Mouse (Mus musculus): ENCODE data around the gene Enc1. TPM values are rescaled to one million over a fixed set of nuclear protein-coding genes. Genes with fewer than 3 reads are reported as not detected.

Gene Enc1
- total RNA-seq, 1 experiment = 73.6 TPM

- TF ChIP-seq HCFC1 (IDR thresholded peaks at IDR 0.05; ENCODE audit: borderline replicate concordance, insufficient read depth, low read length) = no peak
- TF ChIP-seq MAFK (IDR thresholded peaks at IDR 0.05; ENCODE audit: insufficient read depth, low read depth, low read length) = no peak
- TF ChIP-seq ZC3H11A (IDR thresholded peaks at IDR 0.05; ENCODE audit: borderline replicate concordance, low read depth, low read length) = no peak
- TF ChIP-seq CHD2 (IDR thresholded peaks at IDR 0.05; ENCODE audit: low read depth, low read length) = no peak
- no peak for TF ChIP-seq ZNF384 (IDR thresholded peaks at IDR 0.05; ENCODE audit: low read depth, low read length)
- no peak for DNase-seq (ENCODE audit: low read depth, low spot score)
- Histone ChIP-seq H3K36me3 (ENCODE audit: control insufficient read depth, insufficient read depth, low read length, poor library complexity, severe bottlenecking) (no peaks in the 10 kb centered on the region), H3K9ac (ENCODE audit: insufficient read depth, low read depth, low read length, poor library complexity, severe bottlenecking) (no peak overlapping the region), H3K9me3 (ENCODE audit: control insufficient read depth, insufficient read depth, low read depth, low read length) (no peaks in the 10 kb centered on the region), H3K4me3 (ENCODE audit: insufficient read depth in 1 of 2, low read depth in 1 of 2, low read length in 2 of 2, poor library complexity in 1 of 2, severe bottlenecking in 1 of 2) (0 out of 4 replicates have a peak overlapping the region, but pooled peaks of 1 of the 2 experiments have one; percentile 1), H3K4me1 (ENCODE audit: control insufficient read depth in 2 of 2, insufficient read depth in 2 of 2, low read length in 2 of 2, poor library complexity in 1 of 2) (peaks cover 3 to 11% of the 10 kb centered on the region in 2 experiments; a peak in 2 of 4 replicates), H3K27ac (ENCODE audit: insufficient read depth, low read depth, low read length, poor library complexity, severe bottlenecking) (no peak overlapping the region)
- in situ Hi-C loops (cut with MboI; ENCODE audit: low sequenced_read_pairs in 2 of 2, unreplicated experiment in 2 of 2) = no loop called here
Measured at GRCm38 (mm10) chr13:97220022-97220421, 20.9 kb upstream of the Enc1 start.

- in situ Hi-C loops (cut with MboI; ENCODE audit: low sequenced_read_pairs in 2 of 2, unreplicated experiment in 2 of 2) = no loop called here
- Histone ChIP-seq H3K36me3 (ENCODE audit: control insufficient read depth, insufficient read depth, low read length, poor library complexity, severe bottlenecking) (no peaks in the 10 kb centered on the region), H3K4me3 (ENCODE audit: insufficient read depth in 1 of 2, low read depth in 1 of 2, low read length in 2 of 2, poor library complexity in 1 of 2, severe bottlenecking in 1 of 2) (no peak overlapping the region)
Measured at GRCm38 (mm10) chr13:97223856-97224255, 17.0 kb upstream of the Enc1 start.

GRCm38 (mm10) chr13:97224341-97224982 is 16.4 kb upstream of the Enc1 start:
- Histone ChIP-seq H3K4me1 (ENCODE audit: control insufficient read depth in 2 of 2, insufficient read depth in 2 of 2, low read length in 2 of 2, poor library complexity in 1 of 2) (peaks cover 3 to 8% of the 10 kb centered on the region in 2 experiments; a peak in 2 of 4 replicates), H3K9ac (ENCODE audit: insufficient read depth, low read depth, low read length, poor library complexity, severe bottlenecking) (peak overlapping the region; percentile 57; the same call in 1 of the 2 replicates), H3K36me3 (ENCODE audit: control insufficient read depth, insufficient read depth, low read length, poor library complexity, severe bottlenecking) (no peaks in the 10 kb centered on the region), H3K9me3 (ENCODE audit: control insufficient read depth, insufficient read depth, low read depth, low read length) (no peaks in the 10 kb centered on the region), H3K27ac (ENCODE audit: insufficient read depth, low read depth, low read length, poor library complexity, severe bottlenecking) (no peak overlapping the region), H3K4me3 (ENCODE audit: insufficient read depth in 1 of 2, low read depth in 1 of 2, low read length in 2 of 2, poor library complexity in 1 of 2, severe bottlenecking in 1 of 2) (peak overlapping the region in 1 of 2 experiments; percentile 11; a peak in 1 of 4 replicates)
- no peak for DNase-seq (ENCODE audit: low read depth, low spot score)
- TF ChIP-seq ZNF384 (IDR thresholded peaks at IDR 0.05; ENCODE audit: low read depth, low read length) = no peak
- TF ChIP-seq HCFC1 (IDR thresholded peaks at IDR 0.05; ENCODE audit: borderline replicate concordance, insufficient read depth, low read length) = no peak
- no peak for TF ChIP-seq CHD2 (IDR thresholded peaks at IDR 0.05; ENCODE audit: low read depth, low read length)
- no peak for TF ChIP-seq MAFK (IDR thresholded peaks at IDR 0.05; ENCODE audit: insufficient read depth, low read depth, low read length)
- TF ChIP-seq ZC3H11A (IDR thresholded peaks at IDR 0.05; ENCODE audit: borderline replicate concordance, low read depth, low read length) = no peak
- in situ Hi-C loops (cut with MboI; ENCODE audit: low sequenced_read_pairs in 2 of 2, unreplicated experiment in 2 of 2) = no loop called here

More at GRCm38 (mm10) chr13:97223856-97224255, 17.0 kb upstream of the Enc1 start:
- no peak overlapping the region for H3K27ac ChIP-seq (ENCODE audit: insufficient read depth, low read depth, low read length, poor library complexity, severe bottlenecking)
- DNase-seq (ENCODE audit: low read depth, low spot score) = no peak
- TF ChIP-seq ZC3H11A (IDR thresholded peaks at IDR 0.05; ENCODE audit: borderline replicate concordance, low read depth, low read length) (no peak), MAFK (IDR thresholded peaks at IDR 0.05; ENCODE audit: insufficient read depth, low read depth, low read length) (no peak), CHD2 (IDR thresholded peaks at IDR 0.05; ENCODE audit: low read depth, low read length) (no peak), ZNF384 (IDR thresholded peaks at IDR 0.05; ENCODE audit: low read depth, low read length) (no peak), HCFC1 (IDR thresholded peaks at IDR 0.05; ENCODE audit: borderline replicate concordance, insufficient read depth, low read length) (no peak)
- no peaks in the 10 kb centered on the region for H3K9me3 ChIP-seq (ENCODE audit: control insufficient read depth, insufficient read depth, low read depth, low read length)
- peaks cover 3 to 8% of the 10 kb centered on the region in 2 experiments; a peak in 2 of 4 replicates for H3K4me1 ChIP-seq (ENCODE audit: control insufficient read depth in 2 of 2, insufficient read depth in 2 of 2, low read length in 2 of 2, poor library complexity in 1 of 2)
- H3K9ac ChIP-seq (ENCODE audit: insufficient read depth, low read depth, low read length, poor library complexity, severe bottlenecking) = no peak overlapping the region

GRCm38 (mm10) chr13:97225130-97225529 is 15.8 kb upstream of the Enc1 start:
- no peak for TF ChIP-seq ZC3H11A (IDR thresholded peaks at IDR 0.05; ENCODE audit: borderline replicate concordance, low read depth, low read length)
- TF ChIP-seq MAFK (IDR thresholded peaks at IDR 0.05; ENCODE audit: insufficient read depth, low read depth, low read length) = no peak
- TF ChIP-seq CHD2 (IDR thresholded peaks at IDR 0.05; ENCODE audit: low read depth, low read length) = no peak
- no peak for TF ChIP-seq HCFC1 (IDR thresholded peaks at IDR 0.05; ENCODE audit: borderline replicate concordance, insufficient read depth, low read length)
- no peak for TF ChIP-seq ZNF384 (IDR thresholded peaks at IDR 0.05; ENCODE audit: low read depth, low read length)
- H3K9ac ChIP-seq (ENCODE audit: insufficient read depth, low read depth, low read length, poor library complexity, severe bottlenecking) = peak overlapping the region; percentile 57; the same call in 1 of the 2 replicates
- in situ Hi-C loops (cut with MboI; ENCODE audit: low sequenced_read_pairs in 2 of 2, unreplicated experiment in 2 of 2) = loop anchor here in 1 of 2 experiments (25.0 kb wide), 2 partner anchors 262 to 387 kb away; no protein-coding TSS in a partner anchor
- H3K36me3 ChIP-seq (ENCODE audit: control insufficient read depth, insufficient read depth, low read length, poor library complexity, severe bottlenecking) = no peaks in the 10 kb centered on the region
- DNase-seq (ENCODE audit: low read depth, low spot score) = no peak
- H3K9me3 ChIP-seq (ENCODE audit: control insufficient read depth, insufficient read depth, low read depth, low read length) = no peaks in the 10 kb centered on the region
- peaks cover 3 to 8% of the 10 kb centered on the region in 2 experiments; a peak in 2 of 4 replicates for H3K4me1 ChIP-seq (ENCODE audit: control insufficient read depth in 2 of 2, insufficient read depth in 2 of 2, low read length in 2 of 2, poor library complexity in 1 of 2)
- no peak overlapping the region for H3K27ac ChIP-seq (ENCODE audit: insufficient read depth, low read depth, low read length, poor library complexity, severe bottlenecking)
- H3K4me3 ChIP-seq (ENCODE audit: insufficient read depth in 1 of 2, low read depth in 1 of 2, low read length in 2 of 2, poor library complexity in 1 of 2, severe bottlenecking in 1 of 2) = peak overlapping the region; percentile 6 to 11; a peak in 3 of 4 replicates

Measured in ES-E14 (cell line).